Mouse (Mus musculus) MEL (cell line): Measurements from ENCODE around the gene Hcn4. TPM values are rescaled to one million over a fixed set of nuclear protein-coding genes. Genes with fewer than 3 reads are reported as not detected.

Experiments
- DNase-seq: peaks from one replicate; pipeline ENCODE4 v3.0.0; 2011; ENCODE audit warnings: low read depth, low spot score
- H3K27ac ChIP-seq: 2 replicates; pipeline ENCODE4 v1.5.1; 2012; ENCODE audit warnings: low read depth, mild to moderate bottlenecking, control low read depth, low read length, moderate library complexity; ENCODE audit not compliant: control insufficient read depth
- H3K27me3 ChIP-seq, 2 experiments: fragments of 150-350 bp in 1 of 2; sonication (generic) in 1 of 2; 2 replicates each; pipeline ENCODE4 v1.6.1; 2012; ENCODE audit warnings: low read length in 2 of 2, mild to moderate bottlenecking in 2 of 2, improper control_type of control experiment in 1 of 2, moderate library complexity in 1 of 2; ENCODE audit not compliant: insufficient read depth in 2 of 2, control insufficient read depth in 1 of 2
- H3K36me3 ChIP-seq, 2 experiments: 2 replicates each; pipeline ENCODE4 v1.6.1; 2012 to 2014; ENCODE audit warnings: low read length in 2 of 2, improper control_type of control experiment in 1 of 2, inconsistent platforms in 1 of 2, mild to moderate bottlenecking in 1 of 2; ENCODE audit not compliant: insufficient read depth in 2 of 2, control insufficient read depth in 1 of 2
- H3K4me1 ChIP-seq, 2 experiments: fragments of 150-350 bp in 1 of 2; sonication (generic) in 1 of 2; 2 replicates each; pipeline ENCODE4 v1.6.1; 2012; ENCODE audit warnings: low read length in 2 of 2, improper control_type of control experiment in 1 of 2, mild to moderate bottlenecking in 1 of 2; ENCODE audit not compliant: insufficient read depth in 2 of 2, control insufficient read depth in 1 of 2
- H3K4me3 ChIP-seq, 2 experiments: fragments of 150-350 bp in 1 of 2; sonication (generic) in 1 of 2; 2 replicates each; pipeline ENCODE4 v1.5.1; 2012; ENCODE audit warnings: low read depth in 2 of 2, low read length in 2 of 2, mild to moderate bottlenecking in 2 of 2, moderate library complexity in 2 of 2, control low read depth in 1 of 2, improper control_type of control experiment in 1 of 2; ENCODE audit not compliant: control insufficient read depth in 1 of 2, insufficient read depth in 1 of 2
- H3K79me2 ChIP-seq: 2 replicates; pipeline ENCODE4 v1.6.1; 2012; ENCODE audit warnings: mild to moderate bottlenecking, low read length, moderate library complexity; ENCODE audit not compliant: control insufficient read depth, poor library complexity, insufficient read depth
- H3K9ac ChIP-seq: 2 replicates; pipeline ENCODE4 v1.6.1; 2012; ENCODE audit warnings: low read depth, mild to moderate bottlenecking, control low read depth, low read length, moderate library complexity; ENCODE audit not compliant: control insufficient read depth, poor library complexity, severe bottlenecking
- H3K9me3 ChIP-seq: fragments of 150-350 bp; sonication (generic); replicated peaks from 2 replicates; pipeline ENCODE4 v1.6.1; 2012; ENCODE audit warnings: mild to moderate bottlenecking, low read length, improper control_type of control experiment, moderate library complexity; ENCODE audit not compliant: insufficient read depth
- BHLHE40 ChIP-seq: IDR thresholded peaks from 2 replicates; pipeline ENCODE4 v1.6.1; 2012; ENCODE audit warnings: low read depth, mild to moderate bottlenecking, inconsistent platforms, low read length, improper control_type of control experiment, borderline replicate concordance
- CHD1 ChIP-seq: IDR thresholded peaks from 2 replicates; pipeline ENCODE4 v1.6.1; 2012; ENCODE audit warnings: low read depth, mild to moderate bottlenecking, inconsistent platforms, low read length, improper control_type of control experiment
- CTCF ChIP-seq, 3 experiments: IDR thresholded peaks in 2 of 3; conservative IDR thresholded peaks in 1 of 3; 2 replicates each; pipeline ENCODE4 v1.5.1; 2011 to 2012; ENCODE audit warnings: low read length in 3 of 3, low read depth in 2 of 3, mild to moderate bottlenecking in 2 of 3, improper control_type of control experiment in 1 of 3, inconsistent platforms in 1 of 3, mixed read lengths in 1 of 3, moderate library complexity in 1 of 3; ENCODE audit not compliant: control insufficient read depth in 1 of 3, insufficient read depth in 1 of 3, poor library complexity in 1 of 3, severe bottlenecking in 1 of 3
- E2F4 ChIP-seq: IDR thresholded peaks from 2 replicates; pipeline ENCODE4 v1.6.1; 2011; ENCODE audit warnings: low read depth, low read length, improper control_type of control experiment, borderline replicate concordance
- EP300 ChIP-seq, 2 experiments: IDR thresholded peaks; 2 replicates each; pipeline ENCODE4 v1.6.1; 2011; ENCODE audit warnings: improper control_type of control experiment in 2 of 2, low read length in 2 of 2, low read depth in 1 of 2, mild to moderate bottlenecking in 1 of 2
- ETS1 ChIP-seq: IDR thresholded peaks from 2 replicates; pipeline ENCODE4 v1.6.1; 2012; ENCODE audit warnings: low read depth, mild to moderate bottlenecking, inconsistent platforms, low read length, improper control_type of control experiment, moderate library complexity
- GATA1 ChIP-seq: IDR thresholded peaks from 2 replicates; pipeline ENCODE4 v1.6.1; 2011; ENCODE audit warnings: low read depth, low read length, improper control_type of control experiment
- MAFK ChIP-seq: IDR thresholded peaks from 2 replicates; pipeline ENCODE4 v1.6.1; 2011; ENCODE audit warnings: low read depth, mild to moderate bottlenecking, low read length, improper control_type of control experiment, borderline replicate concordance
- MAZ ChIP-seq: IDR thresholded peaks from 2 replicates; pipeline ENCODE4 v1.6.1; 2012; ENCODE audit warnings: low read depth, mild to moderate bottlenecking, inconsistent platforms, low read length, improper control_type of control experiment
- MEF2A ChIP-seq: IDR thresholded peaks from 2 replicates; pipeline ENCODE4 v1.6.1; 2014; ENCODE audit warnings: low read depth, mild to moderate bottlenecking, inconsistent platforms, low read length, improper control_type of control experiment; ENCODE audit not compliant: poor library complexity, insufficient replicate concordance, severe bottlenecking; ENCODE audit errors: extremely low read depth
- MXI1 ChIP-seq: IDR thresholded peaks from 2 replicates; pipeline ENCODE4 v1.6.1; 2011; ENCODE audit warnings: mild to moderate bottlenecking, low read depth, low read length, improper control_type of control experiment
- MYB ChIP-seq: IDR thresholded peaks from 2 replicates; pipeline ENCODE4 v1.6.1; 2011; ENCODE audit warnings: mild to moderate bottlenecking, low read depth, low read length, improper control_type of control experiment
- MYC ChIP-seq: IDR thresholded peaks from 2 replicates; pipeline ENCODE4 v1.6.1; 2011; ENCODE audit warnings: low read depth, mild to moderate bottlenecking, low read length, improper control_type of control experiment, moderate library complexity
- NELFE ChIP-seq: IDR thresholded peaks from 2 replicates; pipeline ENCODE4 v1.6.1; 2011; ENCODE audit warnings: low read depth, low read length, improper control_type of control experiment
- NRF1 ChIP-seq: IDR thresholded peaks from 2 replicates; pipeline ENCODE4 v1.6.1; 2014; ENCODE audit warnings: low read depth, mild to moderate bottlenecking, inconsistent platforms, low read length, improper control_type of control experiment, moderate library complexity; ENCODE audit not compliant: poor library complexity, insufficient read depth, severe bottlenecking
- POLR2AphosphoS5 ChIP-seq: IDR thresholded peaks from 2 replicates; pipeline ENCODE4 v1.6.1; 2012; ENCODE audit warnings: low read depth, borderline replicate concordance, mild to moderate bottlenecking, inconsistent platforms, low read length, moderate library complexity, mixed read lengths
- RAD21 ChIP-seq: IDR thresholded peaks from 2 replicates; pipeline ENCODE4 v1.6.1; 2011; ENCODE audit warnings: mild to moderate bottlenecking, low read depth, low read length, improper control_type of control experiment
- SIN3A ChIP-seq: IDR thresholded peaks from 2 replicates; pipeline ENCODE4 v1.6.1; 2012; ENCODE audit warnings: low read length, improper control_type of control experiment, inconsistent platforms
- SMC3 ChIP-seq: IDR thresholded peaks from 2 replicates; pipeline ENCODE4 v1.6.1; 2011; ENCODE audit warnings: low read depth, low read length, improper control_type of control experiment
- TAL1 ChIP-seq: IDR thresholded peaks from 2 replicates; pipeline ENCODE4 v1.6.1; 2012; ENCODE audit warnings: mild to moderate bottlenecking, inconsistent platforms, low read length, moderate library complexity, mixed read lengths
- TCF12 ChIP-seq: IDR thresholded peaks from 2 replicates; pipeline ENCODE4 v1.6.1; 2014; ENCODE audit warnings: low read depth, mild to moderate bottlenecking, inconsistent platforms, low read length, improper control_type of control experiment, moderate library complexity
- UBTF ChIP-seq: IDR thresholded peaks from 2 replicates; pipeline ENCODE4 v1.6.1; 2012; ENCODE audit warnings: low read depth, mild to moderate bottlenecking, inconsistent platforms, low read length, improper control_type of control experiment, moderate library complexity, borderline replicate concordance; ENCODE audit not compliant: insufficient read depth
- USF1 ChIP-seq: IDR thresholded peaks from 2 replicates; pipeline ENCODE4 v1.6.1; 2014; ENCODE audit warnings: low read depth, mild to moderate bottlenecking, inconsistent platforms, low read length, improper control_type of control experiment, moderate library complexity
- USF2 ChIP-seq, 2 experiments: IDR thresholded peaks; 2 replicates each; pipeline ENCODE4 v1.6.1; 2011 to 2012; ENCODE audit warnings: improper control_type of control experiment in 2 of 2, low read length in 2 of 2, borderline replicate concordance in 1 of 2, inconsistent platforms in 1 of 2, low read depth in 1 of 2, mild to moderate bottlenecking in 1 of 2; ENCODE audit not compliant: insufficient read depth in 1 of 2
- ZC3H11A ChIP-seq: IDR thresholded peaks from 2 replicates; pipeline ENCODE4 v1.6.1; 2012; ENCODE audit warnings: low read depth, mild to moderate bottlenecking, inconsistent platforms, low read length, improper control_type of control experiment
- ZMIZ1 ChIP-seq: IDR thresholded peaks from 2 replicates; pipeline ENCODE4 v1.6.1; 2012; ENCODE audit warnings: low read depth, mild to moderate bottlenecking, inconsistent platforms, low read length, improper control_type of control experiment, moderate library complexity
- ZNF384 ChIP-seq: IDR thresholded peaks from 2 replicates; pipeline ENCODE4 v1.6.1; 2012; ENCODE audit warnings: low read depth, mild to moderate bottlenecking, inconsistent platforms, low read length, improper control_type of control experiment
- polyA plus RNA-seq, 2 experiments: library from polyadenylated mRNA; stranded (reverse) in 1 of 2; unstranded in 1 of 2; fragments of >175 nt in 1 of 2; fragments of >200 nt in 1 of 2; gene quantifications; 2 replicates each; pipeline versions ENCODE4 v1.2.1 to v1.2.4; 2012; ENCODE audit warnings: low replicate concordance in 2 of 2, low read depth in 1 of 2; ENCODE audit not compliant: insufficient read length in 2 of 2, insufficient read depth in 1 of 2, missing spikeins in 1 of 2
- total RNA-seq: library from RNA; depleted of rRNA; stranded (reverse); fragments of 300-350 nt; gene quantifications from 2 replicates; pipeline ENCODE4 v1.2.3, GENCODE M21; 2012

The Hcn4 gene
- total and polyA plus RNA-seq, 3 experiments: not detected

- H3K9me3 ChIP-seq: no peaks in the 10 kb centered on the region
- H3K9ac ChIP-seq: no peak overlapping the region
- no peaks in the 10 kb centered on the region for H3K4me1 ChIP-seq
- H3K27me3 ChIP-seq: peaks cover 6 to 12% of the 10 kb centered on the region in 2 experiments
- DNase-seq: no peak
- H3K79me2 ChIP-seq: no peaks in the 10 kb centered on the region
- no peak overlapping the region for H3K4me3 ChIP-seq
- H3K36me3 ChIP-seq: no peaks in the 10 kb centered on the region
- no peak for TF ChIP-seq ZNF384
- TF ChIP-seq SIN3A: no peak
- TF ChIP-seq CTCF (IDR thresholded peaks at IDR 0.05 in 2 of 3, conservative IDR thresholded peaks at IDR 0.05 in 1 of 3; ENCODE audit: control insufficient read depth in 1 of 3, insufficient read depth in 1 of 3, low read depth in 2 of 3, low read length in 3 of 3, poor library complexity in 1 of 3, severe bottlenecking in 1 of 3): no peak
- TF ChIP-seq RAD21: no peak
- no peak for TF ChIP-seq NRF1
- TF ChIP-seq SMC3: no peak
- TF ChIP-seq E2F4: no peak
- TF ChIP-seq NELFE: no peak
- no peak for TF ChIP-seq ZC3H11A
- TF ChIP-seq POLR2AphosphoS5: no peak
- no peak for TF ChIP-seq CHD1
- no peak for TF ChIP-seq TAL1
- TF ChIP-seq MYB: no peak
- no peak for TF ChIP-seq USF2 (IDR thresholded peaks at IDR 0.05; ENCODE audit: borderline replicate concordance in 1 of 2, insufficient read depth in 1 of 2, low read depth in 1 of 2, low read length in 2 of 2)
- no peak for TF ChIP-seq ETS1
- no peak for TF ChIP-seq ZMIZ1
- no peak for TF ChIP-seq MAZ
- TF ChIP-seq TCF12: no peak
- no peak for TF ChIP-seq MXI1
- no peak for TF ChIP-seq MAFK
- no peak overlapping the region for H3K27ac ChIP-seq
These were observed 68.8 kb downstream of the Hcn4 start for GRCm38 (mm10) chr9:58891840-58892640.

- Histone ChIP-seq H3K4me3 (no peak overlapping the region), H3K9ac (no peak overlapping the region), H3K36me3 (no peaks in the 10 kb centered on the region), H3K79me2 (no peaks in the 10 kb centered on the region), H3K27me3 (peaks cover 7 to 21% of the 10 kb centered on the region in 2 experiments)
- no peak for DNase-seq
- TF ChIP-seq MXI1: no peak
- TF ChIP-seq USF1: no peak
- TF ChIP-seq CTCF (IDR thresholded peaks at IDR 0.05 in 2 of 3, conservative IDR thresholded peaks at IDR 0.05 in 1 of 3; ENCODE audit: control insufficient read depth in 1 of 3, insufficient read depth in 1 of 3, low read depth in 2 of 3, low read length in 3 of 3, poor library complexity in 1 of 3, severe bottlenecking in 1 of 3): no peak
- no peak for TF ChIP-seq MEF2A
- no peak for TF ChIP-seq MAZ
- no peak for TF ChIP-seq MYC
- TF ChIP-seq BHLHE40: no peak
- TF ChIP-seq ZNF384: no peak
- no peak for TF ChIP-seq SMC3
- no peak for TF ChIP-seq UBTF
- TF ChIP-seq EP300 (IDR thresholded peaks at IDR 0.05; ENCODE audit: low read depth in 1 of 2, low read length in 2 of 2): no peak
- no peak for TF ChIP-seq GATA1
- no peak for TF ChIP-seq NRF1
- TF ChIP-seq, all 39 proteins: peak for 0
- H3K27ac ChIP-seq: no peak overlapping the region
- H3K9me3 ChIP-seq: no peaks in the 10 kb centered on the region
- no peaks in the 10 kb centered on the region for H3K4me1 ChIP-seq
These were observed 76.4 kb downstream of the Hcn4 start for GRCm38 (mm10) chr9:58899602-58900001.
